ENCODE assay signal across 31 mouse cellular contexts in genomic region chr13:90512786-90513401, GRCm38 (mm10).
A peak's percentile ranks its signal among the peaks of the same experiment; 100 is the strongest.
DNase-seq lines count a peak whose midpoint lies in the region; ATAC-seq and TF ChIP-seq lines count a peak whose summit lies in the region.
"Had no signal": no experiment of that assay in that cellular context is flagged by ENCODE, and none has a peak within 500 bp of the region (broad histone marks: within the 10 kb centered on the region; RNA-seq: fewer than 3 reads in every experiment).

No protein-coding gene starts in this region.

- ATAC-seq in hindbrain, embryonic 11.5 days (ENCODE audit: low FRiP score), result peak; percentile 74
- no peak for ATAC-seq in hindbrain, postnatal 0 days
- peak; percentile 65 for ATAC-seq in midbrain, embryonic 13.5 days
- ATAC-seq in midbrain, embryonic 15.5 days (replicated peaks), result no peak
- ATAC-seq: activated CD4-positive, CD25-positive, alpha-beta regulatory T cell, adult 4 months; hindbrain, embryonic 16.5 days; intestine, embryonic 15.5 days; liver, embryonic 12.5 days; liver, postnatal 0 days had no signal

- no peak overlapping the region for H3K4me2 ChIP-seq in hindbrain, embryonic 11.5 days (replicated peaks; ENCODE audit: low read depth, low read length)
- no peak overlapping the region for H3K4me2 ChIP-seq in hindbrain, postnatal 0 days (ENCODE audit: low read depth, low read length)
- no peak overlapping the region for H3K4me2 ChIP-seq in midbrain, embryonic 13.5 days (replicated peaks)
- no peak overlapping the region for H3K4me2 ChIP-seq in midbrain, embryonic 15.5 days
- H3K4me2 ChIP-seq: embryonic facial prominence, embryonic 12.5 days; heart, embryonic 15.5 days; intestine, embryonic 15.5 days; limb, embryonic 13.5 days; liver, embryonic 12.5 days; neural tube, embryonic 15.5 days; stomach, embryonic 15.5 days had no signal

- no peak for DNase-seq in hindbrain, embryonic 11.5 days (ENCODE audit: low spot score)
- DNase-seq in hindbrain, postnatal 0 days (ENCODE audit: low spot score), result no peak
- DNase-seq in cerebellum, adult 8-10 months, result no peak
- DNase-seq: adrenal gland, adult 2 months; adrenal gland, postnatal 36 days; cerebellum, adult 2 months; cerebellum, postnatal 36 days; gastrocnemius, postnatal 25 days; heart, adult 11 months; kidney, adult 2 months; kidney, postnatal 36 days; liver, postnatal 0 days; lung, postnatal 4 days; retina, postnatal 1 day; right cerebral cortex, postnatal 25 days had no signal

- no peak overlapping the region for H3K9ac ChIP-seq in hindbrain, embryonic 11.5 days (ENCODE audit: low read depth, low read length)
- H3K9ac ChIP-seq in hindbrain, postnatal 0 days (replicated peaks; ENCODE audit: low read length), result no peak overlapping the region
- H3K9ac ChIP-seq in midbrain, embryonic 13.5 days (replicated peaks), result no peak overlapping the region
- H3K9ac ChIP-seq in midbrain, embryonic 15.5 days, result no peak overlapping the region
- H3K9ac ChIP-seq: embryonic facial prominence, embryonic 12.5 days; heart, embryonic 15.5 days; intestine, embryonic 15.5 days; limb, embryonic 13.5 days; liver, embryonic 12.5 days; liver, postnatal 0 days; neural tube, embryonic 15.5 days; stomach, embryonic 15.5 days had no signal

- no peaks in the 10 kb centered on the region for H3K27me3 ChIP-seq in hindbrain, embryonic 11.5 days (ENCODE audit: control insufficient read depth, insufficient read depth, low read length)
- H3K27me3 ChIP-seq in hindbrain, postnatal 0 days (ENCODE audit: insufficient read depth, low read length), result no peaks in the 10 kb centered on the region
- no peaks in the 10 kb centered on the region for H3K27me3 ChIP-seq in midbrain, embryonic 13.5 days
- no peaks in the 10 kb centered on the region for H3K27me3 ChIP-seq in midbrain, embryonic 15.5 days (replicated peaks)
- H3K27me3 ChIP-seq: CH12.LX; embryonic facial prominence, embryonic 12.5 days; heart, embryonic 15.5 days; intestine, embryonic 15.5 days; limb, embryonic 13.5 days; liver, embryonic 12.5 days; megakaryocyte, embryonic 14.5 days; neural tube, embryonic 15.5 days; stomach, embryonic 15.5 days had no signal

- H3K27ac ChIP-seq in hindbrain, embryonic 11.5 days (ENCODE audit: low read depth, low read length), result no peak overlapping the region
- no peak overlapping the region for H3K27ac ChIP-seq in hindbrain, postnatal 0 days
- no peak overlapping the region for H3K27ac ChIP-seq in midbrain, embryonic 13.5 days
- H3K27ac ChIP-seq in midbrain, embryonic 15.5 days, result no peak overlapping the region
- H3K27ac ChIP-seq in embryonic fibroblast, embryonic 13.5 days (ENCODE audit: insufficient read depth, low read length), result peak overlapping the region; percentile 57; the same call in 1 of the 2 replicates
- H3K27ac ChIP-seq: embryonic facial prominence, embryonic 12.5 days; heart, embryonic 10.5 days; heart, embryonic 15.5 days; intestine, embryonic 15.5 days; layer of hippocampus, adult 2 months; limb, embryonic 13.5 days; liver, embryonic 12.5 days; neural tube, embryonic 15.5 days; stomach, embryonic 15.5 days had no signal

- TF ChIP-seq POLR2A in embryonic fibroblast, embryonic 13.5 days (IDR thresholded peaks at IDR 0.05; ENCODE audit: low read depth, low read length), result no peak

- no peaks in the 10 kb centered on the region for H3K36me3 ChIP-seq in hindbrain, embryonic 11.5 days (ENCODE audit: control insufficient read depth, insufficient read depth, low read length)
- H3K36me3 ChIP-seq in hindbrain, postnatal 0 days (ENCODE audit: insufficient read depth, low read length), result no peaks in the 10 kb centered on the region
- H3K36me3 ChIP-seq in midbrain, embryonic 13.5 days, result no peaks in the 10 kb centered on the region
- H3K36me3 ChIP-seq in midbrain, embryonic 15.5 days (replicated peaks), result no peaks in the 10 kb centered on the region
- H3K36me3 ChIP-seq: embryonic facial prominence, embryonic 12.5 days; heart, embryonic 10.5 days; heart, embryonic 15.5 days; intestine, embryonic 15.5 days; limb, embryonic 13.5 days; liver, embryonic 12.5 days; neural tube, embryonic 15.5 days; stomach, embryonic 15.5 days had no signal

- no peaks in the 10 kb centered on the region for H3K9me3 ChIP-seq in hindbrain, embryonic 11.5 days (ENCODE audit: control insufficient read depth, low read length)
- no peaks in the 10 kb centered on the region for H3K9me3 ChIP-seq in hindbrain, postnatal 0 days (ENCODE audit: low read length)
- no peaks in the 10 kb centered on the region for H3K9me3 ChIP-seq in midbrain, embryonic 13.5 days
- H3K9me3 ChIP-seq in midbrain, embryonic 15.5 days, result no peaks in the 10 kb centered on the region
- H3K9me3 ChIP-seq: embryonic facial prominence, embryonic 12.5 days; heart, embryonic 10.5 days; heart, embryonic 15.5 days; intestine, embryonic 15.5 days; limb, embryonic 13.5 days; liver, embryonic 12.5 days; megakaryocyte, embryonic 14.5 days; neural tube, embryonic 15.5 days; stomach, embryonic 15.5 days had no signal

- WGBS in hindbrain, embryonic 11.5 days, result 52% methylated on average over 2 of the region's 2 CpGs
- WGBS in hindbrain, postnatal 0 days, result 31% methylated on average over 2 of the region's 2 CpGs
- WGBS in midbrain, embryonic 13.5 days, result 42% methylated on average over 2 of the region's 2 CpGs
- 42% methylated on average over 2 of the region's 2 CpGs for WGBS in midbrain, embryonic 15.5 days

- no peak overlapping the region for H3K4me3 ChIP-seq in hindbrain, embryonic 11.5 days (ENCODE audit: low read depth, low read length)
- H3K4me3 ChIP-seq in hindbrain, postnatal 0 days (ENCODE audit: low read length), result no peak overlapping the region
- no peak overlapping the region for H3K4me3 ChIP-seq in midbrain, embryonic 13.5 days (replicated peaks)
- no peak overlapping the region for H3K4me3 ChIP-seq in midbrain, embryonic 15.5 days
- H3K4me3 ChIP-seq in embryonic fibroblast, embryonic 13.5 days (ENCODE audit: insufficient read depth, low read length), result no peak overlapping the region
- H3K4me3 ChIP-seq: embryonic facial prominence, embryonic 12.5 days; heart, embryonic 10.5 days; heart, embryonic 15.5 days; intestine, embryonic 15.5 days; layer of hippocampus, adult 2 months; limb, embryonic 13.5 days; liver, embryonic 12.5 days; megakaryocyte, embryonic 14.5 days; neural tube, embryonic 15.5 days; stomach, embryonic 15.5 days had no signal

- no peaks in the 10 kb centered on the region for H3K4me1 ChIP-seq in hindbrain, embryonic 11.5 days (replicated peaks; ENCODE audit: control insufficient read depth, insufficient read depth, low read length)
- no peaks in the 10 kb centered on the region for H3K4me1 ChIP-seq in hindbrain, postnatal 0 days (ENCODE audit: insufficient read depth, low read length)
- H3K4me1 ChIP-seq in midbrain, embryonic 13.5 days (replicated peaks), result no peaks in the 10 kb centered on the region
- no peaks in the 10 kb centered on the region; the same call in 1 of the 2 replicates for H3K4me1 ChIP-seq in midbrain, embryonic 15.5 days
- peaks cover 5% of the 10 kb centered on the region; the same call in 1 of the 2 replicates for H3K4me1 ChIP-seq in embryonic fibroblast, embryonic 13.5 days (ENCODE audit: control insufficient read depth, insufficient read depth, low read length)
- H3K4me1 ChIP-seq: intestine, embryonic 15.5 days; liver, embryonic 12.5 days; neural tube, embryonic 15.5 days had no signal

- TF ChIP-seq CTCF in hindbrain, postnatal 0 days (IDR thresholded peaks at IDR 0.05; ENCODE audit: low read depth), result no peak
- TF ChIP-seq CTCF in embryonic fibroblast, embryonic 13.5 days (IDR thresholded peaks at IDR 0.05; ENCODE audit: borderline replicate concordance, insufficient read depth, low read length), result no peak

Comparison
In these comparisons a context has a peak if more than half of its experiments do, and no peak if none do; other contexts are left out.
1. ATAC-seq: peak in hindbrain, embryonic 11.5 days (single experiment) and midbrain, embryonic 13.5 days (single experiment); none in hindbrain, postnatal 0 days (single experiment) and midbrain, embryonic 15.5 days (single experiment).